Mouse (Mus musculus) monocyte, adult 59 days (primary cell): ENCODE results near the gene 7530416G11Rik. TPM values are rescaled to one million over a fixed set of nuclear protein-coding genes. Genes with fewer than 3 reads are reported as not detected.

Experiments used
- total RNA-seq, 2 experiments: library from RNA; stranded (reverse); gene quantifications; one replicate each; pipeline ENCODE4 v1.2.4; 2023

Gene 7530416G11Rik
- not detected for total RNA-seq

DNA sequence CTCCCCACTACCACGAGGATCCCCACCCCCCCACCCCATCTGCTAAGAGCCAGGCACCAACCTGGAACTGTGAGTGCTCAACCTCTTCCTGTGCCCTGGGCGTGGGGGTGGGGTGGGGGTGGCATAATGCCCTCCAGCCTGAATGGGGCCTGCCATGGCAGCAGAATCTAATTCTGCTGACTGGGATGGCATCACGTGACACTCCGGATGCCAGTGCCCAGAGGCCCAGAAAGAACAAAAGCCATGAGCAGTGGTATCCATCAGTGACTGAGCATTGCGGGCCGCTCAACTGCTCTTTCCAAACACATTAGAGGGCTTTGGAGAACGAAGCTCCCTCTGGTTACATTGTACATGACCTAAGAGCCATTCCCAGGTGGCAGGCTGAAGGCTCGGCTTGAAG, at the start of gene 7530416G11Rik:
7530416G11Rik (minus strand) TSS at position 101 of the 400 bp plus-strand sequence.

Other genes starting within 250 kb of the 7530416G11Rik start
- 10 to 100 TPM; 51.7 to 56.5 TPM for gene Atxn10, start 167.0 kb downstream of the 7530416G11Rik start, total RNA-seq
- gene Wnt7b, start 79.2 kb upstream of the 7530416G11Rik start, total RNA-seq = not detected
- not detected for gene Ppara, start 231.8 kb upstream of the 7530416G11Rik start, total RNA-seq